Mouse (Mus musculus) liver, postnatal 0 days (tissue): ENCODE measurements around the gene Ttc23l. TPM values are rescaled to one million over a fixed set of nuclear protein-coding genes. Genes with fewer than 3 reads are reported as not detected.

Experiments used
- ATAC-seq: fragments of 200-750 bp; cut with Nextera tagmentation; 2 replicates; pipeline ENCODE4 v1.8.0; 2017; ENCODE audit warnings: mild to moderate bottlenecking, moderate library complexity
- DNase-seq: peaks from one replicate; pipeline ENCODE4 v3.0.0-alpha.2; 2016
- H3K27ac ChIP-seq: fragments of 300-500 bp; sonication (generic); 2 replicates; pipeline ENCODE4 v1.5.1; 2014; ENCODE audit warnings: antibody characterized with exemption, moderate library complexity, mild to moderate bottlenecking, low read depth
- H3K27me3 ChIP-seq: fragments of 300-500 bp; sonication (generic); 2 replicates; pipeline ENCODE4 v1.6.1; 2014; ENCODE audit warnings: low read length, control low read depth, mixed read lengths; ENCODE audit not compliant: insufficient read depth
- H3K36me3 ChIP-seq: fragments of 300-500 bp; sonication (generic); replicated peaks from 2 replicates; pipeline ENCODE4 v1.6.1; 2014; ENCODE audit warnings: mild to moderate bottlenecking, control low read depth, low read length, moderate library complexity, mixed read lengths; ENCODE audit not compliant: insufficient read depth
- H3K4me1 ChIP-seq: fragments of 300-500 bp; sonication (generic); 2 replicates; pipeline ENCODE4 v1.6.1; 2014; ENCODE audit warnings: antibody characterized with exemption, mild to moderate bottlenecking, control low read depth; ENCODE audit not compliant: insufficient read depth
- H3K4me2 ChIP-seq: fragments of 300-500 bp; sonication (generic); 2 replicates; pipeline ENCODE4 v1.6.1; 2014; ENCODE audit warnings: low read depth, mild to moderate bottlenecking, low read length, moderate library complexity, mixed read lengths
- H3K4me3 ChIP-seq: fragments of 300-500 bp; sonication (generic); 2 replicates; pipeline ENCODE4 v1.5.1; 2014; ENCODE audit warnings: low read depth, low read length
- H3K9ac ChIP-seq: fragments of 300-500 bp; sonication (generic); replicated peaks from 2 replicates; pipeline ENCODE4 v1.6.1; 2014; ENCODE audit warnings: mild to moderate bottlenecking, moderate library complexity
- H3K9me3 ChIP-seq: fragments of 300-500 bp; sonication (generic); 2 replicates; pipeline ENCODE4 v1.6.1; 2016; ENCODE audit warnings: mild to moderate bottlenecking, control low read depth, low read length, mixed read lengths
- CTCF ChIP-seq: sonication (generic); IDR thresholded peaks from 2 replicates; pipeline ENCODE4 v1.5.1; 2016; ENCODE audit warnings: antibody characterized with exemption, low read depth
- EP300 ChIP-seq: IDR thresholded peaks from 2 replicates; pipeline ENCODE4 v1.6.1; 2016; ENCODE audit warnings: antibody characterized with exemption, low read depth, mild to moderate bottlenecking
- WGBS: fragments of 180-500 bp; shearing (Covaris S2); extraction: QIAGEN DNeasy Blood & Tissue Kit; methylation state at CpG from one replicate; pipeline ENCODE4 v1.1.7; 2014; ENCODE audit not compliant: insufficient replicate concordance; 5-methylcytosine and 5-hydroxymethylcytosine counted together
- polyA plus RNA-seq: library from polyadenylated mRNA; unstranded; fragments of >200 nt; fragmentation: Nextera tagmentation; extraction: Ambion mirVana; gene quantifications from 2 replicates; pipeline ENCODE4 v1.2.1, GENCODE M21; 2015

Gene Ttc23l
- polyA plus RNA-seq, 1 experiment from 2014 or later = not detected

GRCm38 (mm10) chr15:10469641-10470150 lies 88.8 kb downstream of the Ttc23l start:
- peak overlapping the region; percentile 90 for H3K9ac ChIP-seq
- DNase-seq = no peak
- peak overlapping the region; percentile 98 for H3K4me2 ChIP-seq
- peak overlapping the region; percentile 92 for H3K27ac ChIP-seq
- ATAC-seq = peak; percentile 26
- H3K27me3 ChIP-seq = no peaks in the 10 kb centered on the region
- TF ChIP-seq EP300 (no peak), CTCF (no peak)
- no peaks in the 10 kb centered on the region for H3K9me3 ChIP-seq
- peak overlapping the region; percentile 90 for H3K4me3 ChIP-seq
- no peaks in the 10 kb centered on the region for H3K36me3 ChIP-seq
- WGBS = under 1% methylated on average over 33 of the region's 40 CpGs
- H3K4me1 ChIP-seq = peaks cover 11% of the 10 kb centered on the region

GRCm38 (mm10) chr15:10468761-10469160 lies 89.7 kb downstream of the Ttc23l start:
- H3K4me3 ChIP-seq = no peak overlapping the region
- H3K9me3 ChIP-seq = no peaks in the 10 kb centered on the region
- DNase-seq (no peak), ATAC-seq (no peak)
- H3K4me1 ChIP-seq = peaks cover 11% of the 10 kb centered on the region
- TF ChIP-seq EP300 (no peak), CTCF (no peak)
- peak overlapping the region; percentile 98 for H3K4me2 ChIP-seq
- no peaks in the 10 kb centered on the region for H3K27me3 ChIP-seq
- no peak overlapping the region for H3K27ac ChIP-seq
- 64% methylated on average over 3 of the region's 3 CpGs for WGBS
- H3K36me3 ChIP-seq = 0 out of 2 replicates have a peak, but pooled peaks cover 2% of the 10 kb centered on the region
- H3K9ac ChIP-seq = no peak overlapping the region

- H3K9me3 ChIP-seq = no peaks in the 10 kb centered on the region
- H3K36me3 ChIP-seq = peaks cover 18% of the 10 kb centered on the region
- H3K9ac ChIP-seq = no peak overlapping the region
- no peak overlapping the region for H3K27ac ChIP-seq
- no peak for TF ChIP-seq CTCF
- no peak for TF ChIP-seq EP300
- no peak for DNase-seq
- no peak overlapping the region for H3K4me3 ChIP-seq
- no peak for ATAC-seq
- no peaks in the 10 kb centered on the region for H3K27me3 ChIP-seq
- H3K4me2 ChIP-seq = no peak overlapping the region
- peaks cover 8% of the 10 kb centered on the region for H3K4me1 ChIP-seq
- WGBS = 75% methylated on average over 3 of the region's 3 CpGs
These were observed 93.8 kb downstream of the Ttc23l start for GRCm38 (mm10) chr15:10464678-10465077.

DNA sequence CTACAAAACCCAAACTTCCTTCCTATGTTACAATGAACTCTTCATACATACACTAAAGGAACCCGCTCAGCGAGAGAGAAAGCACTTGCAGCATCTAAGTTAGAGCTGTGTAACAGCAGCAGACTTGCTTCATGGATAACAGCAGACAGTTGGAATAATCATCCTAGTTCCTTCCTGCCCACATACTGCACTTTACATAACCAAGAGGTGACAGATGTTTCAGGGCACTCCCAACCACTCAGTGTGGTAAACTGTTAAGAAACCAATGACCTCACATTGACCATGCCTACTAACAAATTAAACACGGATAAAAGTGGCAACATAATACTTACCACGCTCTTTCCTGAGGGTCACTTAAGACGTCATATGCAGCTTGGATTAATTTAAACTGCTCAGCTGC lies 94.9 kb downstream of the Ttc23l start:
- no peak for ATAC-seq
- Histone ChIP-seq H3K4me2 (no peak overlapping the region), H3K4me1 (no peaks in the 10 kb centered on the region), H3K4me3 (no peak overlapping the region), H3K9me3 (no peaks in the 10 kb centered on the region), H3K27me3 (no peaks in the 10 kb centered on the region), H3K9ac (no peak overlapping the region), H3K36me3 (peaks cover 22% of the 10 kb centered on the region), H3K27ac (no peak overlapping the region)
- no peak for DNase-seq
- no peak for TF ChIP-seq EP300
- no peak for TF ChIP-seq CTCF
- 60% methylated on average over 5 of the region's 5 CpGs for WGBS

- no peaks in the 10 kb centered on the region for H3K27me3 ChIP-seq
- H3K36me3 ChIP-seq = peaks cover 22% of the 10 kb centered on the region
- no peaks in the 10 kb centered on the region for H3K9me3 ChIP-seq
- H3K4me2 ChIP-seq = no peak overlapping the region
- TF ChIP-seq EP300 (no peak), CTCF (no peak)
- 85% methylated on average over 12 of the region's 12 CpGs for WGBS
- no peak for DNase-seq
- no peak overlapping the region for H3K9ac ChIP-seq
- no peak for ATAC-seq
- no peaks in the 10 kb centered on the region for H3K4me1 ChIP-seq
- H3K27ac ChIP-seq = no peak overlapping the region
- no peak overlapping the region for H3K4me3 ChIP-seq
These were observed 97.5 kb downstream of the Ttc23l start for GRCm38 (mm10) chr15:10460986-10461385.

Other genes with a start within 250 kb of the Ttc23l start
- gene Gm21973, start 233.3 kb downstream of the Ttc23l start, polyA plus RNA-seq = not detected in 2 replicates
- gene Agxt2, start 200.1 kb downstream of the Ttc23l start, polyA plus RNA-seq = 22.9 and 23.6 TPM in 2 replicates
- gene Dnajc21, start 88.2 kb downstream of the Ttc23l start, polyA plus RNA-seq = 8.0 and 9.4 TPM in 2 replicates
- 57.9 and 60.7 TPM in 2 replicates for gene Brix1, start 72.7 kb downstream of the Ttc23l start, polyA plus RNA-seq
- 10.2 and 11.9 TPM in 2 replicates for gene Rad1, start 72.7 kb downstream of the Ttc23l start, polyA plus RNA-seq
- 4.8 and 5.4 TPM in 2 replicates for gene Rai14, start 156.0 kb upstream of the Ttc23l start, polyA plus RNA-seq